18 mouse cellular contexts compared by ENCODE assay signal in genomic region chr11:69974907-69975306, GRCm38 (mm10). TPM values are rescaled to one million over a fixed set of nuclear protein-coding genes. Genes with fewer than 3 reads are reported as not detected.
DNase-seq lines count a peak whose midpoint lies in the region; ATAC-seq lines count a peak whose summit lies in the region.
"Had no signal": no experiment of that assay in that cellular context is flagged by ENCODE, and none has a peak within 500 bp of the region (broad histone marks: within the 10 kb centered on the region; RNA-seq: fewer than 3 reads in every experiment).

No protein-coding gene starts in this region.

- no peak overlapping the region for H3K4me3 ChIP-seq in midbrain, embryonic 11.5 days (ENCODE audit: low read depth, low read length)
- no peak overlapping the region for H3K4me3 ChIP-seq in midbrain, embryonic 13.5 days (replicated peaks)

- WGBS in midbrain, embryonic 11.5 days: 97% methylated on average over 2 of the region's 2 CpGs
- WGBS in midbrain, embryonic 13.5 days: 97% methylated on average over 2 of the region's 2 CpGs

- no peaks in the 10 kb centered on the region for H3K27me3 ChIP-seq in midbrain, embryonic 11.5 days (ENCODE audit: control insufficient read depth, insufficient read depth, low read length)
- H3K27me3 ChIP-seq in midbrain, embryonic 13.5 days: no peaks in the 10 kb centered on the region
- H3K27me3 ChIP-seq: CH12.LX, Patski had no signal

- peaks cover 13% of the 10 kb centered on the region for H3K36me3 ChIP-seq in midbrain, embryonic 11.5 days (ENCODE audit: control insufficient read depth, insufficient read depth, low read length)
- H3K36me3 ChIP-seq in midbrain, embryonic 13.5 days: peaks cover 72% of the 10 kb centered on the region

- H3K4me2 ChIP-seq in midbrain, embryonic 11.5 days: no peak overlapping the region
- no peak overlapping the region for H3K4me2 ChIP-seq in midbrain, embryonic 13.5 days (replicated peaks)

- peak; percentile 62 for DNase-seq in adrenal gland, adult 2 months
- no peak for DNase-seq in adrenal gland, adult 8-10 months
- DNase-seq in midbrain, embryonic 11.5 days (ENCODE audit: low spot score, missing footprints): peak; percentile 33
- DNase-seq: adrenal gland, postnatal 10 days; adrenal gland, postnatal 14 days; adrenal gland, postnatal 25 days; B cell, adult 2 months; cerebellum, adult 11 months; cerebellum, adult 11-12 months; cerebellum, adult 18-20 months; cerebellum, adult 2 months; cerebellum, adult 8-10 months had no signal

- no peak overlapping the region for H3K9ac ChIP-seq in midbrain, embryonic 11.5 days (ENCODE audit: low read length)
- no peak overlapping the region for H3K9ac ChIP-seq in midbrain, embryonic 13.5 days (replicated peaks)

- peaks cover 5% of the 10 kb centered on the region; the same call in 1 of the 2 replicates for H3K4me1 ChIP-seq in midbrain, embryonic 11.5 days (ENCODE audit: control insufficient read depth, insufficient read depth, low read length)
- peaks cover 14% of the 10 kb centered on the region for H3K4me1 ChIP-seq in midbrain, embryonic 13.5 days (replicated peaks)

- no peaks in the 10 kb centered on the region for H3K9me3 ChIP-seq in midbrain, embryonic 11.5 days (ENCODE audit: control insufficient read depth, low read length)
- H3K9me3 ChIP-seq in midbrain, embryonic 13.5 days: no peaks in the 10 kb centered on the region
- H3K9me3 ChIP-seq: G1E had no signal

- ATAC-seq in midbrain, embryonic 11.5 days (ENCODE audit: low FRiP score): no peak
- ATAC-seq in midbrain, embryonic 13.5 days: no peak
- ATAC-seq: activated CD4-positive, CD25-positive, alpha-beta regulatory T cell, adult 4 months; CD4-positive, CD25-positive, alpha-beta regulatory T cell, adult 4 months; Patski had no signal

- no peak overlapping the region for H3K27ac ChIP-seq in midbrain, embryonic 11.5 days (ENCODE audit: low read depth, low read length)
- H3K27ac ChIP-seq in midbrain, embryonic 13.5 days: no peak overlapping the region

RNA-seq across cellular contexts. Expression of gene Ctdnep1, which starts 6.0 kb away (rescaled TPM):
- 100 to 1,000 TPM; 130 to 136 TPM for total RNA-seq in adrenal gland, adult 2 months (2021)
- polyA plus RNA-seq in adrenal gland, adult 2 months (2012; rRNA removed): 106 and 117 TPM in 2 replicates
- total RNA-seq in adrenal gland, adult 8-10 months (2022): 100 to 1,000 TPM; 109 to 125 (median 120) TPM
- polyA plus RNA-seq in midbrain, embryonic 11.5 days (2014; fragmentation: Nextera tagmentation; extraction: Ambion mirVana): 20.7 and 22.6 TPM in 2 replicates
- 22.9 and 23.8 TPM in 2 replicates for polyA plus RNA-seq in midbrain, embryonic 13.5 days (2015; fragmentation: Nextera tagmentation; extraction: Ambion mirVana)

RNA-seq across cellular contexts. Expression of gene Elp5, which starts 7.4 kb away (rescaled TPM):
- total RNA-seq in adrenal gland, adult 2 months (2021): 10 to 100 TPM; 61.9 to 91.9 TPM
- polyA plus RNA-seq in adrenal gland, adult 2 months (2012; rRNA removed): 45.0 and 45.6 TPM in 2 replicates
- 10 to 100 TPM; 56.9 to 87.4 (median 73.6) TPM for total RNA-seq in adrenal gland, adult 8-10 months (2022)
- 150 and 151 TPM in 2 replicates for polyA plus RNA-seq in midbrain, embryonic 11.5 days (2014; fragmentation: Nextera tagmentation; extraction: Ambion mirVana)
- polyA plus RNA-seq in midbrain, embryonic 13.5 days (2015; fragmentation: Nextera tagmentation; extraction: Ambion mirVana): 156 and 158 TPM in 2 replicates

RNA-seq across cellular contexts. Expression of gene Cldn7, which starts 10.3 kb away (rescaled TPM):
- under 1 TPM in 1 of 2 experiments, not detected in 1; 0.78 TPM for total RNA-seq in adrenal gland, adult 2 months (2021)
- 0.11 and 0.32 TPM in 2 replicates for polyA plus RNA-seq in adrenal gland, adult 2 months (2012; rRNA removed)
- total RNA-seq in adrenal gland, adult 8-10 months (2022): under 1 TPM in 1 of 4 experiments, not detected in 3; 0.55 TPM
- 2.3 and 2.7 TPM in 2 replicates for polyA plus RNA-seq in midbrain, embryonic 11.5 days (2014; fragmentation: Nextera tagmentation; extraction: Ambion mirVana)
- polyA plus RNA-seq in midbrain, embryonic 13.5 days (2015; fragmentation: Nextera tagmentation; extraction: Ambion mirVana): 0.32 and 1.1 TPM in 2 replicates
- total RNA-seq: CH12.LX, G1E had no signal
- polyA plus RNA-seq: activated CD4-positive, CD25-positive, alpha-beta regulatory T cell, adult 4 months; CD4-positive, CD25-positive, alpha-beta regulatory T cell, adult 4 months; G1E; Patski had no signal

RNA-seq across cellular contexts. Expression of gene Gabarap, which starts 16.0 kb away (rescaled TPM):
- total RNA-seq in adrenal gland, adult 2 months (2021): 100 to 1,000 TPM; 487 to 580 TPM
- polyA plus RNA-seq in adrenal gland, adult 2 months (2012; rRNA removed): 226 and 315 TPM in 2 replicates
- 100 to 1,000 TPM; 369 to 430 (median 397) TPM for total RNA-seq in adrenal gland, adult 8-10 months (2022)
- polyA plus RNA-seq in midbrain, embryonic 11.5 days (2014; fragmentation: Nextera tagmentation; extraction: Ambion mirVana): 566 and 590 TPM in 2 replicates
- 611 and 625 TPM in 2 replicates for polyA plus RNA-seq in midbrain, embryonic 13.5 days (2015; fragmentation: Nextera tagmentation; extraction: Ambion mirVana)

RNA-seq across cellular contexts. Expression of gene Phf23, which starts 20.7 kb away (rescaled TPM):
- total RNA-seq in adrenal gland, adult 2 months (2021): 10 to 100 TPM; 52.2 to 57.6 TPM
- 9.7 and 19.0 TPM in 2 replicates for polyA plus RNA-seq in adrenal gland, adult 2 months (2012; rRNA removed)
- total RNA-seq in adrenal gland, adult 8-10 months (2022): 10 to 100 TPM; 55.7 to 61.0 (median 58.4) TPM
- 51.5 and 53.4 TPM in 2 replicates for polyA plus RNA-seq in midbrain, embryonic 11.5 days (2014; fragmentation: Nextera tagmentation; extraction: Ambion mirVana)
- polyA plus RNA-seq in midbrain, embryonic 13.5 days (2015; fragmentation: Nextera tagmentation; extraction: Ambion mirVana): 74.2 and 82.2 TPM in 2 replicates
